Mouse (Mus musculus) 3134 (cell line): Measurements from ENCODE around the gene Grk2.
A peak's percentile ranks its signal among the peaks of the same experiment; 100 is the strongest.
"Not testable (repeated sequence)": the region's sequence is repeated elsewhere in the genome, so short reads cannot be mapped to it uniquely, and the experiment has no call there.

Experiments used
- DNase-seq: peaks from one replicate; pipeline ENCODE4 v3.0.0-alpha.2; 2011; ENCODE audit warnings: low spot score; ENCODE audit not compliant: insufficient read length; ENCODE audit errors: extremely low read depth

The Grk2 gene

DNA sequence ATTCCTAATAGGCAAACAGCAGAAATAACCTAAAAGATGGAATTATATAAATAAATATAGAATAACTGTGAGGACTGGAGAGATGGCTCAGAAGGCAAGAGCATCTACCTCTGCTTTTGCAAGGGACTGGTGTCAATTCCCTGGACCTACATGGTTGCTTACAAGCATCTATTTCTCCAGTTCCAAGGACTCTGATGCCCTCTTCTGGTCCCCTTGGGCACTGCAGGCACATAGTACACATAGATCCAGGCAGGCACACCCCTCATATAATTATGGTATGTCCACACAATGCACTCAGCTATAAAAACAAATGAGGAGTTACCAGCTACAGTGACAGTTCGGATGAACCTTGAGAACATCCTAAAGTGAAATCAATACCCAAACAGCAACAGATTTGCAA is 26.5 kb downstream of the Grk2 start:
- DNase-seq, result no peak

DNA sequence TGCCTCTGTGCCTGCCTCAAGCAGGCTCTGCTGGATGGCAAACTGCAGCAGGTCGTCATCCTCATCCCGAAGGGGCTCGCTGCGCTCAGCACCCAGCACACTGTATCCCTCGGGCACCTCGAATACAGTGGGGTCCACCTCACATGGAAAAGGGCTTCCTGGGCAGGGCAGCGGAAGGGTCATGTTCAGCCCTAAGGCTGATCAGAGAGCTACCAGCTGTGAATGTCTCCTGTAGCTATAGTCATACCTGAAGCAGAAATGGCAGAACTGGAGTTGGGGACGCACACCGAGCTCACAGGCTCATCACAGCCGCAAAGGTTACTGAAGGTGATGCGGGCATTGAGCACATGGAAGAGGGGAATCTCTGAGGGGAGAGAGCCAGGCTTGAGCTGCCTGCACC is 35.0 kb downstream of the Grk2 start:
- no peak for DNase-seq

- no peak for DNase-seq
These were observed 35.8 kb downstream of the Grk2 start for GRCm38 (mm10) chr19:4270187-4270586.

GRCm38 (mm10) chr19:4268566-4269361 is 37.3 kb downstream of the Grk2 start, which contains the start of gene Ssh3:
Gene Ssh3, minus strand, starts transcription at chr19:4269180.
- peak; percentile 84 for DNase-seq

- DNase-seq, result no peak
These were observed 40.1 kb downstream of the Grk2 start for GRCm38 (mm10) chr19:4265956-4266355.

- no peak for DNase-seq
These were observed 41.7 kb downstream of the Grk2 start for GRCm38 (mm10) chr19:4264171-4264780.

GRCm38 (mm10) chr19:4263702-4264101 is 42.3 kb downstream of the Grk2 start:
- DNase-seq, result no peak

DNA sequence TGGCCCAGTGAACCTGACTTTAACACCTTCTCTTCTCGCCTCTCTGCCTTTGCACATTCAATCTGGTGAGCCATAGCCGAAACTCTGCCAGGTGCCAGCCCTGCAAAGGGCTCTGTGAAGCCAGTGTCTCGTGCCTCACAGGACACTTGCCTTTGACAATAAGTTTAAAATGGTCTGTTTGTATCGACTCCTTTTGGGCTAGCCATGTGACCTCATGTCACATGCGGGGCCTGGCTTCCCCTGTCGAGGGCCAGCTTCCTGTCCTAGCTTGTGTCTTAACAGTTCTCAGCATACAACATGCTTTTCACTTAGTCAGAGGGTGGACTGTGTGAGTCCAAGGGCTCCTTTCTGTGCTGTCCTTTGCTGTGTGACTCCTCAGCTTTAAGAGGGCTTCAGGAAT is 43.3 kb downstream of the Grk2 start:
- DNase-seq, result no peak

DNA sequence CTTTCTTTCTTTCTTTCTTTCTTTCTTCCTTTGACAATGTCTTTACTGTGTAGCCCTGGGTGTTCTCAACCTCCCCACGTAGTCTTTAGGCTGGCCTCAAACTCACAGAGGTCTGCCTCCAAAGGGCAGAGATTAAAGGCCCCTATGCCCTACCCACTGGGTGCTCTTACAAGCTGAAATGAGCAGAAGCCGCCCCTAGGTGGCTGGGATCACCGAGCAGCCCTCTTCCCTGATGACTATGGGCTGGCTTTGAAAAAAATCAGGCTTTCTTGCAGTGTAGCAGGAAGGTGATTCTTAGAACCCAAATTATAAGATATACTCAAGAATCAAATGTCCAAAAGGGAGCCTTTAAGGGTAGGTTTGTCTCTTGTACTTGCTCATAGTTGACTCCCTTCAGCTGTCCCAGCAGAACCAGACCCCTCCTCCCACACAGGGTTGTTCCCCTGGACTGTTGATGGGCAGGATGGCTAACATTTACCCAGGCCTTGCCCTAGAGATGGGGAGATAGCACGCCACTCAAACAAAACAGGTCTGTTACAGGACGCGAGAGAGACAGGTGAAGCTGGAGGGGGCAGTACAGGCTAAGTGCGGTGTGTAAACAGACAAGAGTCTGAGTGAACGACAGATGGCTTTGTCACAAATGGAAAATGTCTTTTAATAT is 44.9 kb downstream of the Grk2 start:
- DNase-seq, result no peak

- DNase-seq, result no peak
These were observed 48.1 kb downstream of the Grk2 start for GRCm38 (mm10) chr19:4257897-4258252.

- peak; percentile 80 for DNase-seq
These were observed 48.7 kb downstream of the Grk2 start for GRCm38 (mm10) chr19:4257216-4257896.

- DNase-seq, result no peak
These were observed 50.3 kb downstream of the Grk2 start for GRCm38 (mm10) chr19:4255583-4256162.

GRCm38 (mm10) chr19:4254230-4254629 is 51.8 kb downstream of the Grk2 start:
- no peak for DNase-seq

DNA sequence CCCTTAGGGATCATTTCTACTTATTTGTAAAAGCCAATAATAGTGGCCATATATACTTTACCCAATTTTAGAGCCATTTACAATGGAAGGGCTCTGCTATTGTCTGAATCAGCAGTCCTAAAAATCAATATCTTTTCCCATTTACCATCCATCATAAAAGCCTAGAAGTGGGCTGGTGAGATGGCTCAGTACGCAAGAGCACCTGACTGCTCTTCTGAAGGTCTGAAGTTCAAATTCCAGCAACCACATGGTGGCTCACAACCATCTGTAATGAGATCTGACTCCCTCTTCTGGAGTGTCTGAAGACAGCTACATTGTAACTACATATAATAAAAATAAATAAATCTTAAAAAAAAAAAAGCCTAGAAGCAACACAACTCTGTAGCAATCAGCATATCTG is 57.3 kb downstream of the Grk2 start:
- not testable (repeated sequence) for DNase-seq

- DNase-seq, result no peak
These were observed 59.0 kb downstream of the Grk2 start for GRCm38 (mm10) chr19:4247010-4247409.

DNA sequence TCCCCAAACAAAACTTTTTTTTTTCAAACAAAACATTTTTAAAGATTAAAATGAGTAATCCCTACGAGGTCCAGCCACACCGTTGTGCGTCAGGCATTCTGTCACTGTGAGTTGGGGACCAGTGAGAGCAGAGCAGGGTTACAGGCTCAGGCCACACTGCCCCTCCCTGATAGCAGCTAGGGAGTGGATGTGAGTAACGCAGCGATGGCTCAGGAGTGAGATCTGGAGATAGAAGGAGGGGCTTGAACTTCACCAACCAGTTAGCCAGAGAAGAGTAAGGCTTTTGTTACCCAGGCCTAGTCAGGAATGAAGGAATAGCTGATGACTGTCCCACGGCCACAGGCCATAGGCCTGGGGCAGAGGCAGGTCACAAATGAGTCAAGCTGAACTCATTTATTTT is 61.2 kb downstream of the Grk2 start:
- DNase-seq, result peak; percentile 67

GRCm38 (mm10) chr19:4242416-4242815 is 63.6 kb downstream of the Grk2 start:
- no peak for DNase-seq

DNA sequence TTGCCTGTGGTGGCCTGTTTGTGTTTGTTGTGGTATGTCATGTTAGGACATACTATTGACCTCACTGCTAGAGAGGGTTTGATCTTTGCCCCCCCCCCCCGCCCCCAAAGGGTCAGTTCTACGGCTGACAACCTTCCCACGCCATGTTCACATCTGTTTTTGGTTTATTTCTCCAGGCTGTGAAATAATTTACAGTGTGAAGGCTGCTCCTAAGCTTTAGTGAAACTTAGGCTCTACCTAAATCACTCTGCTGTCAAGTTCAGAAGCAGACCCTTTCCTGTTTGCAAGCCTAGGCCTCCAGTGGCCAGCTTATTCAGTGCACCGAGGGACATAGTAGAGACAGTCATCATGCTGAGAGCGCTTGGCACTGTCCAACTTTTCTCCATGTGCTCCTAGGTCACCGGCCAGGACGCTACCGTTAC is 65.8 kb downstream of the Grk2 start:
- no peak for DNase-seq
